Mouse (Mus musculus) macrophage (primary cell): Measurements from ENCODE around the gene Galnt13. TPM values are rescaled to one million over a fixed set of nuclear protein-coding genes. Genes with fewer than 3 reads are reported as not detected.

Experiments used
- H3K27ac ChIP-seq: fragments of 350-480 bp; formaldehyde crosslinking; 2 replicates; pipeline ENCODE4 v1.9.0; 2021
- H3K36me3 ChIP-seq: fragments of 350-480 bp; formaldehyde crosslinking; 2 replicates; pipeline ENCODE4 v1.9.0; 2021; ENCODE audit errors: inconsistent target
- H3K4me3 ChIP-seq: fragments of 350-480 bp; formaldehyde crosslinking; 2 replicates; pipeline ENCODE4 v1.9.0; 2021; ENCODE audit errors: inconsistent target
- H3K79me2 ChIP-seq: fragments of 350-480 bp; formaldehyde crosslinking; 2 replicates; pipeline ENCODE4 v1.9.0; 2021; ENCODE audit errors: inconsistent target
- WGBS: methylation state at CpG from one replicate; pipeline ENCODE4 v1.1.7; 2026; ENCODE audit warnings: inconsistent platforms; ENCODE audit not compliant: missing documents; 5-methylcytosine and 5-hydroxymethylcytosine counted together
- polyA plus RNA-seq: library from polyadenylated mRNA; stranded (reverse); fragments of 250-400 nt; gene quantifications from 3 replicates; pipeline ENCODE4 v1.2.4, GENCODE M21; 2018; ENCODE audit warnings: inconsistent platforms

Gene Galnt13
- polyA plus RNA-seq, 1 experiment from 2014 or later = not detected

DNA sequence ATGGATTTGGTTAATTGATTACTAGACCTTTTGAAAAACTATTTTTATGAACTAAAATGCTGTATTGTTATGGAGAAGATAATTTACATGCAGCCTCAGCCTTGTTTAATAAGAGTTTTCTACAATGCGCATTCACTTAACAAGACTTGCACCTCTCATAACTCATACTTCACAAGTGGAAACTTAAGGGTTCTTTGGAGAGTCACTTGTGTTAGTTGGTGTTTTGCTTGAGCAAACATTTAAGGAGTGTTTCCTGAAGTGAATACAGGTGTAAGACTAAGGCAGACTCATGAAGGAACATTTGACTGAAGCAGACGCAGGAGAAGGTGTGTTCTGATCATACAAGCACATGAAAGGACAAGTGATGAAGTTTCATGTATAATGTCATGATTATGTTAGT lies 649.5 kb downstream of the Galnt13 start:
- Histone ChIP-seq H3K79me2 (no peaks in the 10 kb centered on the region), H3K27ac (no peak overlapping the region), H3K36me3 (no peaks in the 10 kb centered on the region), H3K4me3 (no peak overlapping the region)
- 89% methylated on average over 2 of the region's 2 CpGs for WGBS

DNA sequence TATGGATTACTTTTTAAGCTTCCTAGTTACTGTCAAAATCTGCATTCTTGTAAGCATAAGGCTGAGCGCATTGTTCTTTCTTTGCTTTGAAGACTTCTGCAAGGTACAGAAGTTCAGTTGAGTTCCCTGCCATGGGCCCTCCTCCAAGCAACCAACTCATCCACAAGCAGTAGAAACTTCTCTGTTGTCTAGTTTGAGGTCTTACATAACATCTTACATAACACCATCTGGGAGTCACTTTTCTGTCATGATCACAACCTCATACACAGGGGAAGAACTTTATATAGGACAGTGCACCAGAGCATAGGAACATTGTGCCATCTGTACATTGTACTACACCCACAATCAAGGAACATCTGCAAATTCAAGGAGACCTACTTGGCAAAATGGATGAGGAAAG lies 651.9 kb downstream of the Galnt13 start:
- Histone ChIP-seq H3K79me2 (no peaks in the 10 kb centered on the region), H3K27ac (no peak overlapping the region), H3K4me3 (no peak overlapping the region), H3K36me3 (no peaks in the 10 kb centered on the region)
- WGBS = 96% methylated on average over 1 of the region's 1 CpGs

DNA sequence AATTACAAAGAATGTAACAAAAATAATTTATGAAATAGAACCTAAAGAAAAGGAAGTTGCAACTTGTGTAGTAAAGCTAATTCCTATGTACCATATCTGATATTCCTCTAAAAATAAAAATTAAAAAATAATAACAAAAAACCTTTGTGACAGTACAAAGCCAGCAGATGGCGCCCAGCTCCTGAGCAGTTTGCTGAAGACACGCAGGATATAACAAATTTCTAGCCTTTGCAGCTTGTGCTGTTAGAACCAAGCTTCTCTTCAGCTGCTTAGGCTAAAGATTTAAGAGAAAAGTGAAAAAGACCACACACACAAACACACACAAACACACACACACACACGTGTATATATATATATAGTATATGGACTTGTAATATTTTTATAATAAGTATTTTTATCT lies 654.2 kb downstream of the Galnt13 start:
- Histone ChIP-seq H3K36me3 (no peaks in the 10 kb centered on the region), H3K79me2 (no peaks in the 10 kb centered on the region), H3K4me3 (no peak overlapping the region), H3K27ac (no peak overlapping the region)
- WGBS = 9% methylated on average over 2 of the region's 3 CpGs

DNA sequence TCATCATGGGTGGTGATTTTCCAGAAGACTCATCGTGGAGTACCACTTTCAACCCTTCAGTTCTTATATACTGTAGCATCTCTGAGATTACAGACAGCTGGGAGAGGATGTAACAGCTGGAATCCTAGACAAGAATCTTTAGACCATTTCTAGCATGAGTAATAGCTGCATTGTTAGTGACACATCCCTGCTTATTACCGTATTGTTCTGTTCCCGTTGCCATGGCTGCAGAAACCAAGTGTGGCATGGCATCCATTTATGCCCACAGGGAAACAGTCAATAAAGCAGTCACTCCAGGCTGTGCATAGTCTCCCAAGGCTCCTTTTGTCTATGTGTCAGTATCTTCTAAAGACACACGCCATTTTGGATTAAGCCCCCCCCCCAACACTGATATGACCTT lies 655.4 kb downstream of the Galnt13 start:
- H3K36me3 ChIP-seq = no peaks in the 10 kb centered on the region
- H3K79me2 ChIP-seq = no peaks in the 10 kb centered on the region
- H3K4me3 ChIP-seq = no peak overlapping the region
- WGBS = 77% methylated on average over 4 of the region's 4 CpGs
- no peak overlapping the region for H3K27ac ChIP-seq

DNA sequence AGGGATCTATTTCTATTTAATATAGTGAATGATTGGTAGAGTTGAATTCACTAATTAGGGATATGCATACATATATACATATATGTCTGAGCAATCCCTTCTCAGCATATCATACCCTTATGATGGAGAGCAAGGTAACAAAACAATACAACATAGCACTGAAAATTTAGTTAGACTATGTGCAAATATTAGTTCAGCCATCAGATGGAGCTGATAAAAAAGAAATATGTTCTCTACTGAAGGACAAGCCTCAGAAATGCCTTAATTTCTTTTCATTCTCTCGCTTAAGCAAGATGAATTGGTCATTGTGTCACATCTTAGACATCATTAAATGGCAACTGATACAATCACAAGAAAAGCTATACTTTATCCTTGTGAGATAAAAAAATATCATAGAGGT lies 663.0 kb downstream of the Galnt13 start:
- Histone ChIP-seq H3K4me3 (no peak overlapping the region), H3K27ac (no peak overlapping the region), H3K36me3 (no peaks in the 10 kb centered on the region), H3K79me2 (no peaks in the 10 kb centered on the region)
- 64% methylated on average over 1 of the region's 1 CpGs for WGBS

DNA sequence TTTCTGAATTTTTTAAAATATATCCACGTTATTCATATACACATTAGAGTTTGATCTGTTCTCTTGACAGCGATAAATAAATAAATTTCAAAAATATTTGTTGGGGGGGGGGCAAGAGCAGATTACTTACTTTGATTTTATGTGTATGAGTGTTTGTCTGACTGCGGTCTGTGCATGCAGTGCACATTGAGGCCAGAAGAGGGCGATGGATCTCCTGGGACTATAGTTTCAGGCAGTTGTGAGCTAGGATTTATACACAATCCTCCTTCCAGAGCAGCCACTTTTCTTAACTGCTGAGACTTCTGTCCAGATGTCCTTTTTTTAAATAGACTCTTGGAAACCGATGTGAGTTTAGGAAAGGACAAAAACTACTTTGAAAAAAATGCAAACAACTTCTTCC lies 665.2 kb downstream of the Galnt13 start:
- no peak overlapping the region for H3K27ac ChIP-seq
- 55% methylated on average over 5 of the region's 5 CpGs for WGBS
- H3K4me3 ChIP-seq = no peak overlapping the region
- H3K79me2 ChIP-seq = no peaks in the 10 kb centered on the region
- H3K36me3 ChIP-seq = no peaks in the 10 kb centered on the region

DNA sequence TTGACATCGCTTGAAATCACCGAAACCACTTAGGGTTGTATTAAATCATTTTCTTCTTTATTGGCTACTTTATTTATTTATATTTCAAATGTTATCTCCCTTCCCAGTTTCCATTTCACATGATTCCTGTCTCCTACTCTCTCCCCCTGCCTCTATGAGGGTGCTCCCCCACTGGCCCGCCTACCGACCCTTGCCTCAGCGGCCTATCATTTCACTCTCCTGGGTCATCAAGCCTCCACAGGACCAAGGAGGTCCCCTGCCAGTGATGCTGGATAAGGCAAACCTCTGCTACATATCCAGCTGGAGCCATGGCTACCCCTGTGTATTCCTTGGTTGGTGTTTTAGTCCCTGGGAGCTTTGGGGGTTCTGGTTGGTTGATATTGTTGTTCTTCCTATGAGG lies 667.4 kb downstream of the Galnt13 start:
- no peak overlapping the region for H3K4me3 ChIP-seq
- no peaks in the 10 kb centered on the region for H3K79me2 ChIP-seq
- no peaks in the 10 kb centered on the region for H3K36me3 ChIP-seq
- WGBS = 94% methylated on average over 5 of the region's 5 CpGs
- no peak overlapping the region for H3K27ac ChIP-seq

DNA sequence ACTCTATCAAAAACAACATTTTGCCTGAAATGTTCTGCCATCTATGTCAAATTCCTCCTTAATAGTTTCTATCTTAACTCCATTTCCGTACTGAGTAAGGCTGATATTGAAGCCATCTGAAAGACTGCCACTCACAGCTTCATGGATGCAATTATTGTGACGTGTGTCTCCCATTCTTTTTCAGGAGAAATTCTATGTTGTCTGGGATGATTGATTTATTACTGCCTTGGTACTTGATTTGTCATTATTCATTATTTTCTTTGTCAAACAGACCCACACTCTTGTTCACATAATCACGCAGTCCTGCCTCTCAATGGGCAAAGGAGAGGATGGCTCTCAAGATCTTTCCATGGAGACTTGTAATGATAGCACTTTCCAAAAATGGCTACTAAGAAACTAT lies 671.7 kb downstream of the Galnt13 start:
- 83% methylated on average over 3 of the region's 3 CpGs for WGBS

DNA sequence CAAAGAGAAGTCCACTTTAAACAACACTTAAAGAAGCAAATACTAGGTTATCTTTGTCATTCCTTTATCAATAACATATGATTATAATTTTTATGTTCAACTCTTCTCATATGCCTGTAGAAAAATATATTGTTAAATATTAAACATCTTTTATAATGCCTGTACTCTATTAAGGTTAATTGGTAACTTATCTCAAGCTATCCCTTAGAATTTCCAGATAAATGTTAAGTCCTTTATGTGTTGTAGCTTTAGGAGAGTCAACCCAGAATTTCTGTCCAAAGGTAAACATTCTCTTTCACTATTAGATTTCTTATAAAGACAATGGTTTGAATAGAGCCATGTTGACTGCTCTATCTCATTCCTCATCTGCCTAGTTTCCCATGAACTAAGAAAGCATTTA lies 717.0 kb downstream of the Galnt13 start:
- H3K79me2 ChIP-seq = no peaks in the 10 kb centered on the region
- H3K4me3 ChIP-seq = no peak overlapping the region
- no peak overlapping the region for H3K27ac ChIP-seq
- H3K36me3 ChIP-seq = no peaks in the 10 kb centered on the region

More for the DNA sequence above, 671.7 kb downstream of the Galnt13 start:
- H3K27ac ChIP-seq = no peak overlapping the region
- no peaks in the 10 kb centered on the region for H3K36me3 ChIP-seq
- H3K79me2 ChIP-seq = no peaks in the 10 kb centered on the region
- H3K4me3 ChIP-seq = no peak overlapping the region

DNA sequence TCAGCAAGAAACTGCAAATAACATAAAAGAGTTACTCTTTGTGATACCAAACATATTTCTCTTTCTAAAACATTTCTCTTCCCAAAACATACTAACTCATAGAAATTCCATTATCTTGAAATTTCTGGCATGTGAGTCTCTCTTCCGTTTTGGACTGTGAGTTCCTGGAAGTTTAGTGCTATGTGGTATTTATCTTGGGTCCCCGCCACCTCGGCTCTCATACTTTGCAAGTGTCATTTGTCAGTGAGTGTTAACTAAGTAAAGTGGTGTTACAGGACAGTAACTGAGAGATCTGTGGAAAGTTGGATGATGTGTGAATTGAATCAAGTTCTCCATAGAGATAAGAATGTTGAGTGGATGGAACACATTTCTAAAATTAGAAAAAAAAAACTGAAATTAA lies 728.7 kb downstream of the Galnt13 start:
- WGBS = 72% methylated on average over 3 of the region's 3 CpGs
- no peaks in the 10 kb centered on the region for H3K79me2 ChIP-seq
- no peaks in the 10 kb centered on the region for H3K36me3 ChIP-seq
- H3K27ac ChIP-seq = no peak overlapping the region
- no peak overlapping the region for H3K4me3 ChIP-seq
